Mouse (Mus musculus) adipocyte (in vitro differentiated cells): ENCODE data around the gene Cdkl4.
"Not testable (repeated sequence)": the region's sequence is repeated elsewhere in the genome, so short reads cannot be mapped to it uniquely, and the experiment has no call there.

ENCODE experiments used
- DNase-seq: peaks from one replicate; pipeline ENCODE4 v3.0.0-alpha.2; 2016; ENCODE audit warnings: low spot score

Gene Cdkl4

DNA sequence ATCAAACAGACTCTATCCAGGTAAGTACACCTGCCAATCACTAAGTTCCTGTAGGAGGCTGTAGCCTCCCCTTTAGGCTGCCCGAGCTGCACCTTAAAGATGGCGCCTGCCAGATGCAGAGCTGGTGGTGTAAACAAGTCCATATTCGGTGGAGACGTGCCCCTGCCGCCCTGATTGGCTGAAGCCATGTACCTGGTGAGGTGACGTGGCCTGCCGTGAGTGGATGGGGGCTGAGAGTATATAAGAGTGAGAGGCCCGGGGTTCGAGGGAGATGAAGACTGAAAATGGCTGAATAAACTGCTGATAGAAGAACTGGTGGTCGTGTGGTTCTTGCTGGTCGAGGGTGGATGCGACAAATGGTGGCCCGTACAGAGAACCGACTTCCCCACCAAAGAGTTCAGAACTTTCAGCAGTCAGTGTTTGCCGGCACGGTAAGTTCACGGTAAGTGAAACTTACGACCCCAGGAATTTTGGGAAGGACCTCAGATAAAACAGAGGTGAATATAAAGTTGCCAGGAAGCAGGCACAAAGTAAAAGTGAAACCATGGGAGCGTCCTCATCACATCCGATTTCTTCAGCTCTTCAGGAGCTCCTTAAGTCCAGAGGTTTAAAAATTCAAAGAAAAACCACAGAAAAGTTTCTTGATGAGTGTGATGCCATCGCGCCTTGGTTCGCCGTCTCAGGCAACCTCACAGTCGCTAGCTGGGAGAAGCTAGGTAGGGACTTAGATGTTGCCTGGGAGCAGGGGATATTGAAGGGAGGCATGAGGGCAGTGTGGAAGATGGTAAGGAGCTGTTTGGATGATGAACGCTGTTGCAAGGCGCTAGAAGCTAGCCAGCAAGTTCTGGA is 13.6 kb downstream of the Cdkl4 start:
- not testable (repeated sequence) for DNase-seq

DNA sequence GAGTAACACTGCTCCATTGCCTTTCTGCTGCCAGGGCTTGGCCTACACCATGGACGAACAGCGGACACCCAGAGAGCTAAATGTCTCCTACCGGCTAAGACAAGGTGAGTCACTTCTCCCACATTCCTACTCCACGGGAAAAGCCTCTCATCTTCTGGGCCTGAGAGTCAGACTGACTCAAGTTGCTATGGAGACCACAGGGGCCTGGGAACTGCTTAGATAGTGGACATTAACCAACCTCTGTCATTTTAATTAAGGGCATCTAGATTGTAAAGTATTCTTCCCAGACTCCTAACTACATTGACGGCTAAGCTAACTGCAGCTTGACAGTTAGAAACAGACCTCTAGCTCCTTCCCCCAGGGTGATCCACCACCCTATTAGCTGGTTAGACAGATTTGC is 14.8 kb downstream of the Cdkl4 start:
- no peak for DNase-seq

DNA sequence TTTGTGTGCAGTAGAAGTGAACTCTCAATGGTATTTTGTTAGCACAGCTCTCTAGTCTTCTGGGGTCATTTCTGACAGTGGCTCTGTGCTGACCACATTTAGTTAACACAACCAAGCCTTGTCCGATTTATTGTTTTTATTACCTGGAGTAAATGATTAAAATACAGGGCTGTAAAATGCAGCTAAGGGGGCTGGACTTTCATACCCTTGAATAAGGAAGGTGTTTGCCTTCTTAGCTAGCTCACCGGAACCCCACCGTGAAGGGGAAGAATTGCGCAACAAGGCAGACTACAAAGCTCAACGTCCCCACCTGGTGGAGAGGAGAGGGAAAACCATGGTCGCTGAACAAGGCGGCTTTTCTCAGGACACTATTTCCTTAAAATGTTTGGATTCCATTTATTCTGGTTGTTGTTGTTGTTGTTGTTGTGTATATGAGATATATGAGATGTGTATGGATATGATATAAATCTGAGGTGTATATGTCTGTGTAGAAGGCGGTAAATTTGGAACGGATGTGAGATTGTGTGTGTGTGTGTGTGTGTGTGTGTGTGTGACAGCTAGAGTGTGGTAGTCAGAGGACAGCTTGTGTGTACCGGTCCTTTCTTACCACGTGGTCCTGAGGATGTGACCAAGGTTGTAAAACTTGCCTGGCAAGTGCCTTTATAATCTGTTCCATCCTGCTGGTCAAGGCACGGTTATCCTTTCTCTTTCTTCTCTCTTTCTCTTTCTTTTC is 16.8 kb downstream of the Cdkl4 start:
- peak; percentile 80 for DNase-seq

DNA sequence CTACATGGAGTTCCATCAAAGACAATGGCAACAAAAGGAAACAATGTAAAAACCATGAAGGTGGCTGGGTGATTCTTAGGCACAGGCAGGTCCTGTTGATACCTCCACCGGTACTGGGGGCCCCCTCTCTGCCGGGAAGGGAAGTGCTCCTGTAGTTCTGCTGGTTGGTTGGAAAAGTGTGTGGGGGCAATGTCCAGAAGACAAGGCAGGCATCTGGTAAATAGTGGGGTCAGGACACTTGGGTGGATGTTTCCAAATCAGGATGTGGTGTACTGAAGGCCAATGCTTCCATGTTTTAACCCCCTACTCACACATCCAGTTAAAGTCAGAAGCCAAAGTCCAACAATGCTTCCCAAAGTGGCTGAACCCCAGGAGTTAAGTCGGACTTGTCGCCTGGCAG is 17.9 kb downstream of the Cdkl4 start:
- DNase-seq: no peak

DNA sequence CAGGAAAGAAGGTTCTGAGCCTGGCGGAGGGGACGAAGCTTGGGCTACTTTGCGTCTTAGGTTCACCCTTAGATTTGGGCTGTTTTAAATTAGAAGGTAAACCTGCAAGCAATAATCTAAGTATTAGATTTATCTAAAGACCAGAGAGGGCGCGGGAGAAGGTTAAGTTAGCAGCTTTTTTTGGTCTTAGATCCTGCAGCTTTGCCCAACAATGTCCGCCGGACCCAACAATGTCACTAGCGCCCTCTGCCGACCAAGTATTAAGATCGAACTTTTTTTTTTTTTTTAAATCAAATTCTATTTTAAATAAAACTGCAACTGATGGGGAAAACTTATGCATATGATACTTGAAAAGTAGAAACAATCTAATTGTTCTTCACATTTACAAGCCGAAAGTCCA is 18.6 kb downstream of the Cdkl4 start:
- DNase-seq: peak; percentile 84

DNA sequence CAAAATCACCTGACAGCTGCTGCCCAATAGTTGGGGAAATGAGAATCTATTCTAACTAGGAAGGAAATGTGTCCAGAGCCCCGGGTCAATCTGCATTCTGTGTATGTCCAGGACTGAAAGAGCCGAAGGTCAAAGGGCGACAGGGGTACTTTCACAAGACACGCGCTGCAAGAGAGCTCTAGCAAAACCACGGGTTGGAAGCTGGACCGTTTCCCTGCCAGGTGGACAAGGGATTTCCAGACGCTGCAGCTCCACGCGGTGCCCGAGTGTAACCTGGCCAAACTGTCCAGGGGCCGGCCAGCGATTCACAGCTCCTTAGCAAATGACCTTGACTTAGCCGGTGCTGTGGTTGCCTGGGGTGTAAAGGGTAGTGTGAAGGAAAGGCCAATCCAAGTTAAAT is 19.0 kb downstream of the Cdkl4 start:
- no peak for DNase-seq

DNA sequence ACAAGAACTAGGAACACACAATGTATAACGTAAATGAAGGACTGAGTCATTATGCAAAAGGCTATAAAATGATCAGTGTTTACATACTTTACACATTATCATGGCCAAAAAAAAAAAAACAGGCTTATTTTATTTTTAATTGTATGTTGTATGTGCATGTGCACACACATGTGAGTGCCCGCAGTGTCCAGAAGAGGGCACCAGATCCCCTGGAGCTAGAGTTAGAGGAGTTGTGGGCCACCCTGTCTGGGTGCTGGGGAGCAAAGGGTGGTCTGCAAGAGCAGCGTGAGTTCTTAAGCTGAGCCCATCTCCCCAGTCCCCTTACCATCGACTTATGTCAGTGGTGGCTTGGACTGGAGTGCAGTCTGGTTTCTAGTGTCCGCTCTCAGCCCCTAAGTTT is 20.2 kb downstream of the Cdkl4 start:
- DNase-seq: no peak

DNA sequence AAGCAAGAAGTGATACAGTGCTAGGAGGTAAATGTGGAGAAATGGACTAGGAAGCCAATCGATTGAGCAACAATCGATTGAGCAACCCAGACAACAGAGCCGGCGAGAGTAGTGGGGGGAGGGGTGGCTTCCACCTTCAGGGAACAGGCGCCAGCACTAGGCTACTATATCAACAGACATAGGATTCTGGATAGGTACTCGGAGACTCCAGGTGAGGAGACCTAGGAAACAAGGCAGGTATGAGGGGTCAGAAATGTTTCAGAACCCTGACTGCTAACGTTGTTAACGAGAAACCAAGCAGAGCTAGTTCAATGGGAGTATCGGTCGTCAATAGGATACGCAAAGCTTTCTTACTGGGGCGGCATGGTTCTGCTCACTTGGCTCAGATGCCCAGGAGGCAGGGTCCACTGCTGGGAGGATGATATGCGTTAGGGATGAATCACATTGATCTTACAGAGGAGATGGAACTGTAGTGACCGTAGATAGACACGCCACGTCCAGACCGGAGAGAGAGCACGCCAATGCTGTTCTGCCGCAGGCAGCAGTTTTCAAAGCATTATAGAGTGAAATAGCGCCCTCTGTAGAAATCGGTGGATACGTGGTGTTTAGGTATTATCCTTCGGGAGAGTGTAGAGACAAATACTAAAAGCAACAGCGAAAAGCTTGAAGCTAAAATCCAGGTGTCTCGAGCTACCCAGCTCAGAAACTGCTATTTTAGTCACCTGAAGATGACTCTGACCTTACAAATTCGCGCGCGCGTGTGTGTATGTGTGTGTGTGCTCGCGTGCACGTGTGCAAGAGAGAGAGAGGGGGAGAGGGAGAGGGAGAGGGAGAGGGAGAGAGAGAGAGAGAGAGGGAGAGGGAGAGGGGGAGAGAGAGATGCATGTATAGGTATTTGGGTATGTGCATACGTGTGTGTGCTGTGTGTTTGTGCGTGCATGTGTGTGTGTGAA is 24.0 kb downstream of the Cdkl4 start:
- DNase-seq: peak; percentile 69

DNA sequence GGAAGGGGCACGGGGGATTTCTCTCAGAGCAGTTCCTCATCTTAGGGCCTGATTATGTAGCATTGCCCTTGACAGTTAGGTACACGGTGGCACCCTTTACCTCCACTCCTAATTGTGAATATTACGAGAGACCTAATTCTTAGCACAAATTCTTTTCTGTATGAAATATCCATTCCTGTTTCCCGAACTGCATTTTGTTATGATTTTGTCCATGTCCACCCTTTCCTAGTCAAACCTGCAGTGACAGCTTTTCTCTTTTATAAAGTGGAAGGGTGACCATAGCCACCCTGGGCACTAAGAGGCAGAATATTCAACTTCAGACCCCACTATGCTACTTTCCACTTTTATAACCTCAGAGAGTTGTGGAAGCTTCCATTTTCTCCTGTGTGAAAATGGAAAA is 25.0 kb downstream of the Cdkl4 start:
- DNase-seq: no peak

DNA sequence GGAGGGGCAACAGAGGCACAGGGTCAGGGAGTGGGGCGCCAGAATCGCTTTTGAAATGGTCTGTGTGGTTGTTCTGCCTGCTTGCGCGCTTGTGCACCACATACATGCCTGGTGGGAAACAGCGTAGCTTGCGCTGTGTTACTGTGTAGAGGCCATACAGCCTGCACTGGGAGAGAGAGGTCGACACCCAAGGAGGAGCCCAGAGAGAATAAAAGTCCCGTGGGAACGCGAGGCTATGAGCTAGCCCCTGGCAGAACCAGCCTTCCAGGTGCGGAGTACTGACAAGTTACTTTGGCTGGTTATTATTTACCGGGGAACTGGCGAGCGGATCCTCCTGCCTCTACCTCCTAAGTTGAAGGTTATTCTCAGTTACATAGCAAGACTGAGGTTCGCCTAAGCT is 26.6 kb downstream of the Cdkl4 start:
- DNase-seq: no peak

DNA sequence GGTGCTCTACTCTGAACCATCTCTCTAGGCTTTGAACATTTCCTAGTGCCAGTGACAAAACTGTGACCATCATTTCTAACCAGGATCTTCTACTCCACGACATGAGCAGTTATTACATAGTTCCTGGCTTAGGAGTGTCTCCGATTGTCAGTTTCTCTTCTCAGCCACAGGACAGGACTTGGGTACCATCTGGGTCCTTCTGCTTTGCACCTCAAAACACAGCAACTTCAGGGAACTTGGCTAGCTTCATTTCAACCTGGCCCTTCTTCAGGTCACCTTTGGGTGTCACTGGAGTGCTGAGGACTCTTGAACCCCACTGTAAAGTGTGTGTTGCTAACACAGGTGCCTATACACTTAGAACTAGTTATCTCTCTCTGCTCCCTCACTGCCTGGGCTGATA is 30.8 kb downstream of the Cdkl4 start:
- no peak for DNase-seq

DNA sequence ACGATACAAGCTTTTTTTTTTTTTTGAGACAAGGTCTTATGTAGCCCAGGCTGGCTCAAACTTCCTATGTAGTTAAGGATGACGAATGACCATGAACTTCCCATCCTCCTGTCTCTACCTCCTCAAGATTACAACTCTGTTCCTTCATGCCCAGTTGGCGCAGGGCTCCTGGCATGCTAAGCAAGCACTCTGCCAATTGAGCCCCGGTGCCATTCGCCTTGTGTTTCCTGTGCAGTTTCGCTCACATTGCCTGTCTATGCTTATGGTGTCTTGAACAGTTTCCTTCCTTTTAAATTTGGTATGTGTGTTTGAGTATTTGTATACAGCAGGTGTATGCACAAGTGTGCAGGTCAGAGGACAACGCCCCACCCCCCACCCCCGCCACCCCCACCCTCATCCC is 31.4 kb downstream of the Cdkl4 start:
- no peak for DNase-seq

DNA sequence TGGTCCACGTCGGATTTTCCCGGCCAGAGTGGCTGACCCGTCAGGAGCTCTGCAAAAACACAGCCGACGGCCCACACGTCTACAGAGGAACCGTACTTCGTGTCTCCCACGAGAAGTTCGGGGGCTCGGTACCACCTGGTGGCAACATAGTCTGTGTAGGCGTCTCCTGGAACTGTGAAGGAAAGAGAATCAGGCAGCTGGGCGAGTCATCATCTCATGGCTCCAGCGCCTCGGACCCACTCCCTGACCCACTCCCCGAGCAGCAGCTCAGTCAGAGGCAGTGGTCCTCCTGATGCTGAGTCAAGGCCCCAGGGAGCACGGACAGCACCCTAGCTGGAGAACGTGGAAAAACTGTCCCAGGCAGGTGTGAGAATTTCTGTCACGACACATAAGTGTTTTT is 34.0 kb downstream of the Cdkl4 start:
- no peak for DNase-seq

DNA sequence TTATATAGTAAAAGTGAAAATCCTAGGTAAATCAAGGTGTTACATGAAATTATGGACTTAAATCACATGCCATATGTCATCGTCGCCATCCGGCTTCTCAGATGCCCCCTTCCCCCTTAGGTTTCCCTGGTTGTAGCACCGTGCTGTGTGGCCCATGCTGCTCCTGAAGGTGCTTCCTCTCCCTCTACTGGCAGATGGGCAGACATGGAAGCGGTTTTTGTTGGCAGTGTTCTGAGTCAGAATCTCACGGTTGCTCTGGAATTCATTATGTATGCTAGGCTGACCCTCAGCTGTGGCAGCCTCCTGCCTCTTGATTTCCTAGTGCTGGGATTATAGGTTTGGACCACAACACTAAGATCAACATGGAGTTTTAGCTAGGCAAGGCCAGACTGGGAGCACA is 40.5 kb downstream of the Cdkl4 start:
- no peak for DNase-seq

DNA sequence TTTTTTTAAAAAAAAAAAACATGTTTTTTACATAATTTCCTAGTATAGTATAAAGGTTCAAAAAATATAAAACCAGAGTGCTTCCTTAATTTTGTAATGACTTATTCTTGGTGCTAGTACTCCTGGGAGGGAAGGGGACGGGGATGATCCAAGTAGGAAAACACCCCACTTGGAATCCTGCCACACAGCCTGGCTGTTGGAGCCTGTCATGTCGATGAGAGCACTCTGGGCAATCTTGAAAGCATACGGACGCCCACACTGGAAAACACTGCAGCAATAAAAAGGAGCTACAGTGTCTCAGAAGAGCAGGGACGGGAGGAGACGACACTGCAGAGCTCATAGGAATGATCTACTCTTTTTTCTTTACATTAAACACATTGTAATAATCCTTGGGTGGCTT is 42.0 kb downstream of the Cdkl4 start:
- DNase-seq: peak; percentile 25

DNA sequence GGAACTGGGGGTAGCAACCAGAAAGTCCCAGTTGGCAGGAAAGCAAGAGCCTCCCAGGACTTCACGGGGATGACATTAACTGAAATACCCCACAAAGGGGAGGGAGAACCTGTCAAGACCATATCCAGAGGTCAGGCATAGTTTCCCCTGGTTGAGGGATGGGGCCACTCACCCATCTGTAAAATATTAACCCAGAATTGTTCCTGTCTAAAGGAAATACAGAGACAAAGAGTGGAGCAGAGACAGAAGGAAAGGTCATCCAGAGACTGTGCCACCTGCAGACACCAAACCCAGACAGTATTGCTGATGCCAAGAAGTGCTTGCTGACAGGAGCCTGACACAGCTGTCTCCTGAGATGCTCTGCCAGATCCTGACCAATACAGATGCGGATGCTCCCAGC is 46.3 kb downstream of the Cdkl4 start:
- not testable (repeated sequence) for DNase-seq

DNA sequence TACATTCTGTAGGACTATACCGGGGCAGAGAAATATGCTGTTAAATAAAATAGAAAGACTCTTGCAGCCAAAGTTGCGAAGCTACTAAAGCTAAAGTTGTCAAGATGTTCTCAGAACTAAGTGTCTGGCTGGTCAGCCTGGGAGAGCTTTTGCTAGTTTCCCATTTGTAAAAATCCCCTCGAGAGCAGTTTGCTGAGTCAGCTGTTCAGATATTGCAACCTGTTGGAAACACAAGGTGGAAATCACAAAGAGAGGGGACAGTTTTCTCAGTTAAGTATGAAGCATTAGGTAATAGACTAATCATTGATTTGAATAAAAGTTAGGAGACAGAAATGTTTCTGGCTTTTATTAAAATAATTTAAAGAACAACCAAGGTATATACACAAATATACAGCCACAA is 54.4 kb downstream of the Cdkl4 start:
- no peak for DNase-seq

DNA sequence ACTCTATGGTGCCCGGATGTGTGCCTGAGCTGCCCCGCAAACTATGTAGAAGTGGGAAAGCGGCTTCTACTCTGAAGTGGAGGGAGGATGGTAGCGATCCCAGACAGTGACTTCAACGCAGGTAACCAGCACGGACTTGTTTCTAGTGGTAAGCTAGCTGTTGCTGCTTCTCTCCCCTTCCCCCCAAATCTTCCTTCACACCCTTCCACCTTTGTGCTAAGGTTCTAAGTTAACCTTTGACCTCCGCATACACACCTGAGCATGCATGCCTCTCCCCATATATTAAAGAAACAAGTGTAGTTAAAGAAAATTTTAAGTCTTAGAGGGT is 55.4 kb downstream of the Cdkl4 start:
- no peak for DNase-seq

DNA sequence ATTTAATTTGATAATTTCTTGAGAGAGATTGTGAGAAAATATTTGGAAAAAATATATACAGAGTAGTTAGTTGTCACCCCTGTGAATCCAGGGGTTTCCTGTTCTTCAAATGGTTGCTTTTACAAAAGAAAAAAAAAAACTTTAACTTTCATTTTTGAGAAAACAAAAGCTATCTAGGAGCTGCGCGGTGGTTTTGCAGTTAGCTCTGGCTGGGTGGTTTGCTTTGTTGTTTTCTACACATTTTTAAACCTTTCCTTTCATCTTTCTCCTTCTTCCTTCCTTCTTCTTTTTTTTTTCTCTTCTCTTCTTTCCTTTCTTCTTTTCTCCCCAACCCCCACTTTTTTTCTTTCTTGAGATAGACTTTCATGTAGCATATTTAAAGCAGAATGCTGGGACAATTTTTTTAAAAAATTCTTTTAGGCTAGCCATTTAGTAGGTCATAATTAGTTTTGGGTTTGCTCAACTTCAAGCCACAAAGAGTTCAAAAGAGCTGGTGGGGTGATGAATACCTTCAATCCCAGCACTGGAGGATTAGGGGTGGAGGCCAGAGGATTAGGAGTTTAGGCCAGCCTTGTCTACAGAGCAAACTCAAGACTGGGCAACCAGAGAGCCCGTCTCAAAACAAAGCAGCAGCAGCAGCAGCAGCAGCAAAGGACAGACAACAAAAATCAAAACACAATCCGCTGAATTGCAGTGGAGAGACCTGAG is 55.9 kb downstream of the Cdkl4 start:
- no peak for DNase-seq

DNA sequence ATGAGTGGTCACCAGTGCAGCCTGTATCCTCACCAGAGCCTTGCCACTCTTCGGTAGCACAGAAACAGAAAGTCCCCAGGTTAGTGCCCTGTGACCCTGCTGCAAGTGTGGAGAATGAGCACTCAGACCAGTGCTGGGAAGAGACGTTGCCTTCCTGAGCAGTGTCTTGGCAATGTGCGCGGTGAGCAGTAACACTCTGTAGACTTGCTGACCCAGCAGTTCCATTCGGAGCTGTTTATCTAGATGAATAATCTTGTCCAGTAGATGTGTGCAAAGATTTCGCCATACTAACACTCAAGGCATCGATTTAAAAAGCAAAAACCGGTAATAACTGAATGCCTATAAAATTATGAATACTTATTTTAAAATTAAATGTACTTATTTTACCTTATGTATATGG is 57.1 kb downstream of the Cdkl4 start:
- no peak for DNase-seq

DNA sequence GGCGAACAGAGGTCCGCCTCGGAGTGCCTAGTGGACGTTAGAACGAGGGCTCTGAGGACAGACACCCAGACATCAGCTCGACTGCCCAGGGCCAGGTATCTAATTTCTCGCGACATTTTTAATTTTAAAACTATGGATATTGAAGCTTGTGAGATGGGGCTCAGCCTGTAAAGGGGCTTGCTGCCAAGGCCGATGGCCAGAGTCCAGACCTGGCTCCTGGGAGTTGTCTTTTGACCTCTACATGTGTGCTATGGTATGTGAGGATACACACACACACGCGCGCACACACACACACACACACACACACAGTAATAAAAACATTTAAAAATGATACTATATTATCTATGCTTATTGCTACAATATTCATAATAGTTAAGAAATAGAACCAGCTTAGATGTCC is 58.8 kb downstream of the Cdkl4 start:
- no peak for DNase-seq

DNA sequence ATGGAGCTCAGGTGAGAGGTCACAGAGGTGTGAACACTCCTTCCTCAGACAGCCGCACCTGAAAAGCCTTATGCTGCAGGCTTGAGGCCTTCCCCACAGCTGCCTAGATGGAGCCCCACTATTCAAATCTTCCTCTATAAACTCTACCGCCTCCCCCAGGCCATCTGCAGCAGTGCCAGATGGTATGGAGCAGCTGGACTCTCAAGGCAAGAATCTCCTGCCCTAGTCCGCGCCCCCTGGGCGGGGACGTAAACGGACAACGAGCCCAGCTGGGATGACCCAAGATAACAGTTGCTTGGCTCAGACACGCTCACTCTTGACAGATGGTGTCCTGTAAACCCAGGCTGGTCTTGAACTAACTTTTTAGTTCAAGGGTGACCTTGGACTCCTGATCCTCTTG is 60.4 kb downstream of the Cdkl4 start:
- DNase-seq: no peak
